Mouse (Mus musculus) adrenal gland, postnatal 4 days (tissue): ENCODE measurements around the gene Ung. TPM values are rescaled to one million over a fixed set of nuclear protein-coding genes. Genes with fewer than 3 reads are reported as not detected.
A peak's percentile ranks its signal among the peaks of the same experiment; 100 is the strongest.

Experiments
- DNase-seq, 2 experiments: peaks; one replicate each; pipeline ENCODE4 v3.0.0; 2021 to 2022; ENCODE audit warnings: low spot score in 2 of 2, mixed read lengths in 2 of 2
- total RNA-seq, 2 experiments: library from RNA; stranded (reverse); gene quantifications; 2 replicates each; pipeline ENCODE4 v1.2.3; 2021

Ung gene
- total RNA-seq, 2 experiments from 2014 or later, result 15.3 to 17.0 TPM

DNA sequence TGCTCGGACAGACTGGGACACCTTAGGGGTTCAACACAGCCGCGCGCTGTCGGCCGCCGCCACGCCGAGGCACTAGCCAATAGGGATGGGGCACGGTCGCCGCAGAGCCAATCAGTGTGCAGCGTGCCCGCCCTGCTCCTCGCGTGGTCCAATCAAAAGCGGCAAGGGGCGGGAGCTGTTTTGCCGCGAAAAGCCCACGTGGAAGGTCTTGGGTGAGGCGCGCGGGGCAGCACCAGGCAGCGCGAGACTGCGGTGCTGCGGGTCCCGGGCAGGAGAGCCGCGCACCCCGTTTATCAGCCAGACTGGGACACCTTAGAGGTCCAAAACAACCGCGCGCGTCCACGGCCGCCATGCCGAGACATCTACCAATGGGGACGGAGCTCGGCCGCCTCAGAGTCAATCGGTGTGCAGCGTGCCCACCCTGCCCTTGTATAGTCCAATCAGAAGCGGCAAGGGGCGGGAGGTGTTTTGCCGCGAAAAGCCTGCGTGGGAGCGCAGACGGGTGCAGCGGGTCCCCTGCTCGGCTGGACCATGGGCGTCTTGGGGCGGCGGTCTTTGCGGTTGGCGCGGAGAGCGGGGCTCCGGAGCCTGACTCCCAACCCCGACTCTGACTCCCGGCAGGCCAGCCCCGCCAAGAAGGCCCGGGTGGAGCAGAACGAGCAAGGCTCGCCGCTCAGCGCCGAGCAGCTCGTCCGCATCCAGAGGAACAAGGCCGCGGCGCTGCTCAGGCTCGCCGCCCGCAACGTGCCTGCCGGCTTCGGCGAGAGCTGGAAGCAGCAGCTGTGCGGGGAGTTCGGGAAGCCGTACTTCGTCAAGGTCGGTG lies 723 bp downstream of the Ung start:
- peak; percentile 82 to 92 for DNase-seq

DNA sequence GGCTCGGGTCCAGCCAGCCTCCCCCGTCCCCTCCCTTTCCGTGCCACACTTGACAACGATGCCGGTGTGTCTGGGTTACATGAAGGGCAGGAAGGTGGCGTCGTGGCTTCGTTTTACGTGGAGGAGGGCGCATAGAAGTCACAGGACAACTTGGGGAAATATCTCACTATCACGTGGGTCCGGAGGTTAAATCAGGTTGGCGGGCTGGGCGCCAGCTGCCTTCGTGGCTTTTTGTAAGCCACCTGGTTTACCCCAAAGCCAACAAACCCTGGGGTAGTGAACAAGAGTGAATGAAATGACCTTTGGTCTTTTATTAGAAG lies 1.3 kb downstream of the Ung start:
- peak in 1 of 2 experiments; percentile 12 for DNase-seq

DNA sequence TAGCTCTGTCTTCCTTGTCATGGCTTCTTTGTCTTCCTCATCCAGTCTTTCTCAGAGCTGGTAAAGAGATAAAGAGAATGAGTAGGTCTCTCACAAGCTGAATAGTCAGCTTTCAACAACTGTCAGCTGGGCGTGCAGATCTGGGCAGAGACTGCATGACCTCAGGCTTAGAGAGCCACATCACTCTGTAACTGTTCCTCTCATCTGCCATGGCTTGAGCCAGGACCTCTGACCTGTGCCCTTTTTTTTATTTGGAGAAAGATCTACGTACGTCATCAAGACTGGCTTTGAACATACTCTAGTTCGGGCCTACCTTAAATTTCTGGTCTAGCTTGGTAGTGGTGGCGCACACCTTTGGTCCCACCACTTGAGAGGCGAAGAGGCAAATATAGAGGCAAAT lies 2.7 kb downstream of the Ung start:
- DNase-seq, result no peak

DNA sequence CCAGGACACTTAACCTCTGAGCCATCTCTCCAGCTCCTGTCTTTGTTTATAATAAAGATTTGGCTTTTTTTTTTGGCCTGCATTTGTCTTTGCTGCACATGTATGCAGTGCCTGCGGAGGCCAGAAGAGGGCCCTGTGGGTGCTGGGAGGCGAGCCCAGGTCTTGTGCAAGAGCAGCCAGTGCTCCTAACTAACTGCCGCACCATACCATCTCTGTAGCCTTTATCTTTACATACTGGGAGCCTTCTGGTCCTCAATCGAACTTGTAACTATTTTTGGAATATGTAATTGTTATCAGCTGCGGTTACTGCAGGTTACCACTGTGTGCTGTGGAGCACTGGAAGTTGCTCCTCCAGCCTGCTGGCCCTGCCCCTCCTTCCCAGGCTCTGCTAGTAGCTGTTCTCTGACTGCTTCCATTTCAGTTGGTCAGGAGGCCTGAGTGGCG lies 3.9 kb downstream of the Ung start:
- peak; percentile 49 to 62 for DNase-seq

DNA sequence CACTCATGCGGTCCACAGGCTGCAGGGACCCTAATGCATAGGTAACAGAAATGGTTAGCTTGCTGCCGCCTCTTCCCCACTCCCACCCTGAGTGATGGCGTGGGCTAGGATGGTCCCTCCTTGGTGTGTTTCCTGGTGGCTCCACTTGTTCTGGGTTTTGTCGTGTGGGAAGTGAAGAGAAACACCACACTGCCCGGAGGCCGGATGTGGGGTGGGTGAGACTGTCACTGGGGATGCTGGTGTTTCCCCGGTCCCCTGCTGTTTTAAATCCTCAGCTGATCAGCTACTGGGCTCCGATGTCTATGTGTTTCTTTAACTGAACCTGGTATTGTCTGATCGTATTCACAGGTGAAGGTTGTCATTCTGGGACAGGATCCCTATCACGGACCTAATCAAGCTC lies 5.3 kb downstream of the Ung start:
- no peak for DNase-seq

DNA sequence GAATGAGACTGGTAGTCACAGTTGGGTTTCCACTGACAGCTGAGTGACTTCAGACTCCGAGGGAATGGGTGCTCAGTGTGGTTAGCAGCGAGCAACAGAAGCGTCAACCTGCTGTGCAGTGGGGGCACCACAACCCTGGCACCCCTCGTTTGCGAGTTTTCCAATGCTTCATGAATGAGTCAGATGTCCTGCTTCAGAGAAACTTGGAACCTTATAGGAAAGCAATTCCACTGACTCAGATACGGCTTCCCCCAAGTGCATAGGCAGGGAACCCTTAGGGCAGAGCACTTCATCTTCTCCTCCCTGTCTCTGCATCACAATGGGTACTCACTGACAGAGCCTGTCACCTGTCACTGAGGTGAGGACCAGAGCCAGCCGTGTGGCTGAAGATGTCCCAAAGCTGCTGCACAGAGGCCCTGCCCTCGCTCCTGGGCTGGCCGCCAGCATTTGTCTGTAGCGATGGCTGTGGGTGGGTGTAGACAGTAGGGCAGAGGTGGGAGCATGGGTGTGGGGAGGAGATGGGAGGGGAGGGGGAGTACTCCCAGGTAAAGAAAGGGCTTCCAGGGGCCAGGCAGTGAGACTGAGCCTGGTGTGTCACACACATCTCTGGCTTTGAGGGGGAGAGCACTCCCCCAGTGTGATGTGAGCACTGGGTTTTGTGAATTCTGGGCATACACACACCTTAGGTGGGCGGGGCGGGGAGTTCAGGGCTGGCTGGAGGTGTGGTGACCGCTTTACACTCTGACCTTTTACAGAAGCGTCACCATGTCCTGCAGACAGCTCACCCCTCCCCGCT lies 7.5 kb downstream of the Ung start:
- DNase-seq, result no peak

DNA sequence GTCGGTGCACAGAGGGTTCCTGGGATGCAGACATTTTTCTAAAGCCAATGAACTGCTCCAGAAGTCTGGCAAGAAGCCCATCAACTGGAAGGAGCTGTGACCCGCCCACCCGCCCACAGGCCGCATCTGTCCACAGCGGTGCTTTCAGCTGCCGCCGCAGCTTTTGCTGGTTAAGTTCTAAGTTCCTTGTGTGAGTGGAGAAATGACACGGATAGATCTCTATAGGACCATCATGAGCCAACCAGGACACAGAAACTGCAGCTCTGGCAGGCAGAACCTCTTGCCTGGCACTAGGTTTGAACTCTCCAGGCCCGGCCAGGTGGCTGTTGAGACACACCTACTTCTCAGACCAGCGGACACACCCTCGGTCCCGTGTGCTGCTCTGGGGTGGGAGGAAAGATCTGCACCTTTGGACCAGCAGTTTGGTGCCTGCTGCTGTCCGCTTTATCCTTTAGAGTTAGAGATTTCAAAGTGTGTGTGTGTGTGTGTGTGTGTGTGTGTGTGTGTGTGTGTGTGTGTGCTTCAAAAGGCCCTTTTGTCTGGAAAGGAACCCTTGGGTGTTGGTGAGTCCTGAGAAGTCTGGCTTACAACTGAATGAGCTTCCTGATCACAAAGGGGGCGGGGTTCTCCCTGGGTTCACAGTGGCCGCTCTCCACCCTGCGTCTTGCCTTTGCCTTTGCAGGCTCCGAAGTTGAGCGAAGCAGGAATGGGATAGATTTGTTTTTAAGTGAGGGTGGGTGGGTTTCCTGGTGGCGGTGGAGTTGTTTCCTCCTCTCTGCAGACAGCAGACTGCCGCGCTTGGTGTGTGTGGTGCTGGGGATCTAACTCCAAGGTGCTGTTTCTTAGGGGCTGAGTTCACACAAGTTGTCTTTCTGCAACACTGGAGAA lies 8.3 kb downstream of the Ung start:
- DNase-seq, result no peak

DNA sequence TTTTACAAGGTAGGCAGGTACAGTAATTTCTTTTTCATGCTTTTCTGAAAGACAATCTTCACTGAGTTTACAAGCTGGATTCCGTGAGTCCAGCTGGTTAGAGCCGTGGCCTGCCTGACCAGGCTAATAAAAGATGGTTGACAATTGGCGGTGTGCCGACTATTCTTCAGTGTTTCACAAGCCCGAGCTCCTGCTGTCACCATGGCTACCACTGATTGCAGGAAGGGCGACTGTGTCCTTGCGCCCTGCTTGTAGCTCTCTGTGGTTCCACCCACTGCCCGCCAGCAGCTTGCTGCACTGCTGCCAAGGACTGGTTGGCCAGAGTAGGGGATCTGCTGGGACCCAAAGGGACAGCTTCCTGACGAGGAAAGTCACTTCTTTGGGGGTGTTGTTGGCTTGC lies 9.0 kb downstream of the Ung start:
- DNase-seq, result peak; percentile 53 to 82

DNA sequence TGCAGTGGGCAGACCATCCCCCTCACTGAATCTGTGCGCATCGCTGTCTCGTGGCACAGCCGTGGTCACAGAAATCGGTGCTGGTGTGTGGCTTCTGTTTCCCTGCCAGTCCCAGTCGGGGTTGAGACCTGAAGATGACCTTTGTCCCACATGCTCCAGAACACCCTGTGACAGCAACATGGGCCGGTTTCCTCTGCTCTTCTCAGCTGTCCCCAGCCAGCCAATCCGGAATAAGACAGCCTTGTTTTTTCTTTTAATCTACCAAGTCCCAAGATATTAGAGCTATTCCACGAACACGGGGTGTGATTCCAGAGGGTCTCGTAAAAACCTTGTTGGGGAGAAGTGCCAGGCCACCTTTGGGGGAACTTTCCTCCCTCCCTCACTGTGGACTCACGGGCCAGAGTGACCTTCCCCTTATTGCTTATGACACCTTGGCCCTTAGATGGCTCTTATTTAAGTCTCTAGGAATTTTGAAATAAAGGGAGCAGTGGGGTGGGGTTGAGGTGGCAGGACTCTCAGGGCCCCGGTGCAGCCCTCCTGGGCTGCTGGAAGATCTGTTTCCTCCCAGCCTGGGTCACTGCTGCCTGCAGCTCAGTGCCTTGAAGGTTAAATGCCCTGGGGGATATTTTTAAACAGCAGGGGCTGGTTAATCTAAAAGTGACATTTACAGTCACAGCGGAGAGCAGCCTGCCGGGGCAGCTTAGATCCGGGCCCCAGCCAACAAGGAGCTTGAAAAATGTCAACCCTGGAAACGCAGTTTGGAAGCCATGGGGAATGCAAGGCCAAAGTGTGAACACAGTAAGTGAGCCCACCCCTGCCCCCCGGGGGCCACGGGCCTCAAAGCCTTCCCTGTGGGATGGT lies 16.1 kb downstream of the Ung start, which contains the start of gene Acacb:
Acacb (plus strand) TSS at position 508 of the 861 bp plus-strand sequence.
- DNase-seq, result no peak

DNA sequence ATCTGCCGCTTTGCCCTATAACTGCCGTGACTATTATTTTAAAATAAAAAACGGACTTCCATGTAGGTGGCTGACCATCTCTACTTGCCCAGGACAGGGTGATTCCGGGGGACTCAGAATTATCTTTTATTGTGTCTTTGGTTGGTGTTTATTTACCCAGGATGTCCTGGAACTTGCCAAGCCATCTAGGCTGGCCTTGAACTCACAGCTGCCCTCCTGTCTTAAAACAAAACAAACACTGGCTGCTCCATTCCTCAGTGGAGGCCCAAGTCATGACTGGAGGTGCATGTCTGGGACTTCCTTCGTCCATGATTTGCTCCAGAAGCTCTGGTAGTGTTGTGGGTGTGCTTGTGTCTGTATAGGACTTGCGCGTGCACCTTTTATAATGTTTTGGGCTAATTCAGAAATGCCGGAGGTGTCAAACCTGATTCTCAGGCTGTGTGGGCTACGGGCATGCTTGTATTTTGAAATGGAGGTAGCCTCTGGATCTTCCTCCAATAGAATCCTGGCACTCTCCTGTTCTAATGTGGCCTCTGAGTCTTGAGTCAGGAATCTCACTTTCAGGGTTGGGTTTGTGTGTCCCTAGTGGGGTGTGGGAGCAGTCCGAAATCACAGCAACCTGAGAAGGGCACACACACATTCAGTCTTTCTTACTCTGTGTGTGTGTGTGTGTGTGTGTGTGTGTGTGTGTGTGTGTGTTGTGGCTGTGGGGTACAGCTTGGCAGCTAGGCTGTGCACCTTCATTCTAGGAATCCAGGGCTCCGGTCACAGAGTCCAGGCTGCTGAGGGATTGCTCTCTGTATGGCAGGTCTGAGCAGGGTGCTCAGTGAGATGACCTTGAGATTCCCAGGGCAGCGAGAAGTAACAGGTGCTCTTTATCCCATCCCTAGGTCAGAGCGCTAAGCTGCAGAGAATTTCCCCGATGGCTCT lies 17.1 kb downstream of the Ung start:
- DNase-seq, result no peak

DNA sequence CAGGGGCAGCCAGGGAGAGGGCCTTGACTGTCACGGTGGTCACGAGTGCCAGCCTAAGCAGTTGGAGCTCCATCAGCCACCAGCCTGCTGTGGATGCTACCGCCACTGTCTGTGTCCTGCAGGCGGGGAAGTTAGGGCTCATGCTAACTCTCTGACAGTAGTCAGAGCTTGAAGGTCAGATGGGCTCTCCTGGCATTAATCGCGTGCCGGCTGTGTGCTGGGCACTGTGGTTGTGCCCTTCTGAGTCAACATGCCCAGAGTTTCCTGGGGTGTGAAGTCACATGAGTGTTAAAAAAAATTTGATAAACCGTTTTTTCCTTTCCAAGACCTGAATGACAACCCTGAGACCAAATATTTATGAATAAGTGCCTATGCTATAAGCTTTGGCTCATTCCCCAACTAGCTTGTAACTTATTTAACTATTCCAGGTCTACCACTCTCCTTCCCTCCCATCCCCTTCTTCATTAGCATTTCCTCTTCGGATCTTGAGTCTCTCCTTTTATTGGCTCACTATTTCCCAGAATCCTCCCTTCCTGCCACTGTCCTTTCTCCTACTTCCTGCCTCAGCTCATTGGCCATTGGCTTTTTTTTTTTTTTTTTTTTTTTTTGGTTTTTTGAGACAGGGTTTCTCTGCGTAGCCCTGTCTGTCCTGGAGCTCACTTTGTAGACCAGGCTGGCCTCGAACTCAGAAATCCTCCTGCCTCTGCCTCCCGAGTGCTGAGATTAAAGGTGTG lies 22.3 kb downstream of the Ung start:
- no peak for DNase-seq

DNA sequence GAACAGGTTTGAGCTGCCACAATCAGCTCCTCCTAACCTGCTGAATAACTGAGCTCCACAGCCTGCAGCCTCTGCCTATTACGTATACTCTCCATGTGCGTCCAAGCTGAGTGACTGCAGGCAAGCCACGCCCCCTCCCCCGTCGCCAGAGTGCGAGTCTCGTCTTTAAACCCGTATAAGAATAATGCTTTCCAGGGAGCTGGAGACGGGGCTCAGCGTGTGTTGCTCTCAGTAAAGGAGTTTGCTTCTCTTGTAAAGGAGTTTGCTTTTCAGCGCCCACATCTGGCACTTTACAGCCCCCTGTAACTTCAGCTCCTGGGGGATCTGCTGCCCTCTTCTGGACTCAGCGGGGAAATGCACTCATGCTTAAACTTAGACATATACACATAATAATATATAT lies 23.3 kb downstream of the Ung start:
- DNase-seq, result no peak

DNA sequence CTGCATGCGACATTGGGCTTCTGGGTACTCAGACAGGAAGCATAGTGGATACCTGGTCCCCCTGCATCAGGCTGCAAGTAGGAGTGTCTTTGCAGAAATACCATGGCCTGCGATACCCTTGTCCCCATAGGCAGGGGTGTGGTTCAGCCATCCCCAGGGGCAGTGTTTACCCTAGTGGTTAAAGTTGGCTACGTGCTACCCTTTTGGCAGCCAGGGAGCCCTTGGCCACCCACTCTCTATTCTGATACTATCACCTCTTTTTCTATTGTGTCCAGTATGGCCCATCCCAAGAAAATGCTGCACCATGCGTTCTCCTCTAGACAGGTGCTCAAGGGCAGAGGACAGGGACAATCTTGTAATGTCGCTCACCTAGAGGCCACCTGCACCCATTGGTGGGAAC lies 24.6 kb downstream of the Ung start:
- DNase-seq, result no peak

DNA sequence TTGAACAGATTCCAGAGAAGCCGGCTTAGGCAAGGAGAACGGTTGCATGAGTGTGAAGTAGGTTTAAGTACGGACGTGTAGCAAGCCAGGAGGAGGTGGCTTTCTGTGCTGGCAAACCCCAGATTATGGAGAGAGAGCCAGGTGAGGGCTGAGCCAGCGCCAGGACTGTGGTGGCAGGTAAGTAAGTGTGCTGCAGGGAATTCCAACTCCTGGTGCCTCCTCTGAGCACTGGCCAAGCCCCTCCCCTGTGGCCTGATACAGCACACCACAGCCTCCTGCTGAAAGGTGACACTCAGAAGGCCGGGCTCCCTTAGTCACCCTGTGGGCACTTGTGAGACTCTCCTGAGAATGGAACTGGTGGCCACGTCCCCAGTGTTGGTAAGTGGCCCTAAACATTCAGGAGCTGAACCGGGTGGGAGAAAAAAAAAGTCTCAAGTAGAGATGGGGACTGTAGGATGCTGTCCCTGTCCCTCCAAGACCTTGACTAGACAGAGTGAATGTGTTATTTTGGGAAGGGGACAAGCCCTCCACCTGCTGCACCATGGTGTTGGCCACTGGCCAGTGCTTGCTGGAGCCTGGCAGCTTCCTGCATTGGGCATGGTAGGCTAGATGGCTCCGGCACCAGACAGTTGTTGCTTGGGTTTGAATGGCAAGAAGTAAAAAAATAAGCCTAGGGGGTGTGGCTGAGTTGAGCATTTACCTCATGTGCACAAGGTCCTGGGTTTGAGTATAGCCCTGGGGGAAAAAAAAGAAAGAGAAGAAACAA lies 25.2 kb downstream of the Ung start:
- no peak for DNase-seq

DNA sequence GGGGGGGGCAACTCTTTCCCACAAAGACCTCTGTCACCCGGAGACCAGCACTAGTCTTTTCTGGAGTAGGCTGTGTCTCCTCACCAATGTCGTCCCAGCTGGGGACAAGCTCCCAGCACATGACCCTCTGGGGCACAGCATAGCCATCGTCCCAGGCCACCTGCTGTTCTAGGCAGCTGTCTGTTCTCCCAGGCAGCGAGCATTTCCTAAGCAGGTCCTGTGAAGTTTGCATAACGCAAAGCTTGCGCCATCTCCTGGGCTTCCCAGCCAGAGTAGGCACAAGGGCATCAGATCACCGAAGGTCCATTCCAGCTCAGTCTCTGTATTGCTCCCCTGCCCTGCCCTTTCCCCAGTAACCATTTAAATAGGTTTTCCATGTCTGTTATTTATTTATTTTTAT lies 27.1 kb downstream of the Ung start:
- no peak for DNase-seq

DNA sequence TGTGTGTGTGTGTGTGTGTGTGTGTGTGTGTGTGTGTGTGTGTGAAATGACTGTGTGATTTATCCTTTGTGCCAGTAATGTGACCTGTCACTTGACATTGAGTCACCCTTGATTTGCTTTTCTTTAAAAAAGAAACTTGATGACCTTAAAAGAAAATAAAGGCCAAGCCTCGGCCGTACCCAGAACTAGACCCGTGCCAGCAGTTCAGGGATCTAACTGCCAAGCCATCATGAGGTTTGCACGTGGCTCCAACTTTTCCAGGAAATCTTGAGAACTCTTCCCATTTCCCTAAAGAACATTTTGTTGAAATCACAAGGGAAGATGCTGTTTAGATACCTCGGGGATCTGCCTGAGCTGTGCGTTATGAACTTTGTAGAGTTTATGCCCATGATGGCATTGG lies 31.2 kb downstream of the Ung start:
- no peak for DNase-seq

DNA sequence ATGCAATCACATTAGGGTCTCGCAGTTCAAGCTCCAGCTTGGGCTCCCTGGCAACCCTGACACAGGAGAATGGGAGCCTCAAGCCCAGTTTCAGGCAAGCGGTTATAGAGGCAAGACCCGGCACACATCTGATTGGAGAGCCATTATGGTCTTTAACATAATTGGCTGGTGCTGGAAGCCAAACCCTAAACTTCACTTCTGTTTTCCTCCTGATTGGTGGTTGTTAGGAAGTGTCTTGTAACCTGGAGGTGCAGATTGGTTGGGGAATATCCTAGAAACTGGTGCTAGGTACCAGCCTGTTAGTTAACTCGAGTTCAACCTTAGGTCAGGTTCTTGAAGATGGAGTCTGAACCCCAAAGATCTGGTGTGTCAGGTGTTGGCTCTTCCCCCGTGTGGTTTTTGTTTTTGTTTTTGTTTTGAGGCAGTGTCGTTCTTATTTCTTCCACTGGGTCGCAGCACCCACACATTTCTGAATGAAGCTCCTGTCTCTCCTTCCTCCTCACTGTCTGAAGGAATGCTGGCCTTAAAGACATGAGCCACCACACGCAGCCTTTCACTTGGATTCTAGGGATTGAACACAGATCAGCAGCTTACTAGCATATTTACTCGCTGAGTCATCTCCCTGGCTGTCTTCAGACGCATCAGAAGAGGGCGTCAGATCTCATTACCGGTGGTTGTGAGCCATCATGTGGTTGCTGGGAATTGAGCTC lies 32.1 kb downstream of the Ung start:
- no peak for DNase-seq
